ENCODE assay signal across 14 mouse cellular contexts in genomic region chr5:143704875-143705658, GRCm38 (mm10). TPM values are rescaled to one million over a fixed set of nuclear protein-coding genes. Genes with fewer than 3 reads are reported as not detected.
DNase-seq lines count a peak whose midpoint lies in the region; ATAC-seq and TF ChIP-seq lines count a peak whose summit lies in the region.
"Had no signal": no experiment of that assay in that cellular context is flagged by ENCODE, and none has a peak within 500 bp of the region (broad histone marks: within the 10 kb centered on the region; RNA-seq: fewer than 3 reads in every experiment).

No protein-coding gene starts in this region.

- H3K27me3 ChIP-seq in forebrain, embryonic 15.5 days: no peaks in the 10 kb centered on the region
- H3K27me3 ChIP-seq in forebrain, postnatal 0 days (ENCODE audit: insufficient read depth, low read length): no peaks in the 10 kb centered on the region
- no peaks in the 10 kb centered on the region for H3K27me3 ChIP-seq in hindbrain, postnatal 0 days (ENCODE audit: insufficient read depth, low read length)
- H3K27me3 ChIP-seq in hindbrain, embryonic 10.5 days (ENCODE audit: insufficient read depth, poor library complexity, severe bottlenecking): no peaks in the 10 kb centered on the region
- H3K27me3 ChIP-seq: neural tube, embryonic 15.5 days had no signal

- ATAC-seq in forebrain, embryonic 15.5 days (replicated peaks): 0 out of 2 replicates have a peak, but pooled peaks have one; percentile 23
- ATAC-seq in forebrain, postnatal 0 days: no peak
- ATAC-seq in hindbrain, postnatal 0 days: 0 out of 2 replicates have a peak, but pooled peaks have one; percentile 22
- ATAC-seq: midbrain, embryonic 16.5 days had no signal

- 57% methylated on average over 13 of the region's 13 CpGs for WGBS in forebrain, embryonic 15.5 days
- 49% methylated on average over 13 of the region's 13 CpGs for WGBS in forebrain, postnatal 0 days
- 48% methylated on average over 13 of the region's 13 CpGs for WGBS in hindbrain, postnatal 0 days
- WGBS in hindbrain, embryonic 10.5 days: 79% methylated on average over 13 of the region's 13 CpGs

- DNase-seq in forebrain, postnatal 0 days: no peak
- DNase-seq in hindbrain, postnatal 0 days (ENCODE audit: low spot score): peak; percentile 32
- no peak for DNase-seq in hindbrain, embryonic 10.5 days (ENCODE audit: low spot score)
- DNase-seq in Muller cell, postnatal 12 days (ENCODE audit: inconsistent ontology term): peak; percentile 4
- DNase-seq in cerebellum, postnatal 14 days: peak; percentile 72 to 74
- DNase-seq in frontal cortex, postnatal 10 days (ENCODE audit: low spot score in 2 of 2): no peak
- DNase-seq in embryo, embryonic 10 days (ENCODE audit: low spot score): no peak
- DNase-seq: lung, postnatal 10 days; right cerebral cortex, postnatal 14 days had no signal

- no peak overlapping the region for H3K4me2 ChIP-seq in forebrain, embryonic 15.5 days (replicated peaks)
- H3K4me2 ChIP-seq in forebrain, postnatal 0 days (ENCODE audit: low read depth): no peak overlapping the region
- no peak overlapping the region for H3K4me2 ChIP-seq in hindbrain, postnatal 0 days (ENCODE audit: low read depth, low read length)
- H3K4me2 ChIP-seq: neural tube, embryonic 15.5 days had no signal

- no peaks in the 10 kb centered on the region for H3K9me3 ChIP-seq in forebrain, embryonic 15.5 days
- no peaks in the 10 kb centered on the region for H3K9me3 ChIP-seq in forebrain, postnatal 0 days (ENCODE audit: low read length)
- H3K9me3 ChIP-seq in hindbrain, postnatal 0 days (ENCODE audit: low read length): no peaks in the 10 kb centered on the region
- H3K9me3 ChIP-seq in hindbrain, embryonic 10.5 days: no peaks in the 10 kb centered on the region
- H3K9me3 ChIP-seq: G1E; limb, embryonic 10.5 days; neural tube, embryonic 15.5 days had no signal

- H3K9ac ChIP-seq in forebrain, embryonic 15.5 days (replicated peaks): no peak overlapping the region; the same call in 1 of the 2 replicates
- H3K9ac ChIP-seq in forebrain, postnatal 0 days: no peak overlapping the region
- H3K9ac ChIP-seq in hindbrain, postnatal 0 days (replicated peaks; ENCODE audit: low read length): no peak overlapping the region
- H3K9ac ChIP-seq: neural tube, embryonic 15.5 days had no signal

- H3K4me1 ChIP-seq in forebrain, embryonic 15.5 days: peaks cover 3% of the 10 kb centered on the region
- H3K4me1 ChIP-seq in forebrain, postnatal 0 days (ENCODE audit: insufficient read depth): no peaks in the 10 kb centered on the region
- H3K4me1 ChIP-seq in hindbrain, postnatal 0 days (ENCODE audit: insufficient read depth, low read length): 0 out of 2 replicates have a peak, but pooled peaks cover 2% of the 10 kb centered on the region
- peaks cover 9% of the 10 kb centered on the region; the same call in 1 of the 2 replicates for H3K4me1 ChIP-seq in hindbrain, embryonic 10.5 days (replicated peaks)

- no peak for TF ChIP-seq CTCF in forebrain, postnatal 0 days (IDR thresholded peaks at IDR 0.05; ENCODE audit: low read depth)
- no peak for TF ChIP-seq CTCF in hindbrain, postnatal 0 days (IDR thresholded peaks at IDR 0.05; ENCODE audit: low read depth)

- peaks cover 32% of the 10 kb centered on the region; the same call in 1 of the 2 replicates for H3K36me3 ChIP-seq in forebrain, embryonic 15.5 days
- peaks cover 65% of the 10 kb centered on the region for H3K36me3 ChIP-seq in forebrain, postnatal 0 days (ENCODE audit: insufficient read depth)
- H3K36me3 ChIP-seq in hindbrain, postnatal 0 days (ENCODE audit: insufficient read depth, low read length): peaks cover 37% of the 10 kb centered on the region
- H3K36me3 ChIP-seq in hindbrain, embryonic 10.5 days: peaks cover 80% of the 10 kb centered on the region

- H3K4me3 ChIP-seq in forebrain, embryonic 15.5 days: no peak overlapping the region
- no peak overlapping the region for H3K4me3 ChIP-seq in forebrain, postnatal 0 days (ENCODE audit: low read depth, low read length)
- H3K4me3 ChIP-seq in hindbrain, postnatal 0 days (ENCODE audit: low read length): no peak overlapping the region
- H3K4me3 ChIP-seq in hindbrain, embryonic 10.5 days: no peak overlapping the region
- H3K4me3 ChIP-seq: limb, embryonic 10.5 days; neural tube, embryonic 15.5 days had no signal

- H3K27ac ChIP-seq in forebrain, embryonic 15.5 days (replicated peaks): 0 out of 2 replicates have a peak overlapping the region, but pooled peaks have one; percentile 27
- no peak overlapping the region for H3K27ac ChIP-seq in forebrain, postnatal 0 days (ENCODE audit: low read depth, low read length)
- H3K27ac ChIP-seq in hindbrain, postnatal 0 days: 0 out of 2 replicates have a peak overlapping the region, but pooled peaks have one; percentile 51
- no peak overlapping the region for H3K27ac ChIP-seq in hindbrain, embryonic 10.5 days
- H3K27ac ChIP-seq: limb, embryonic 10.5 days; neural tube, embryonic 15.5 days had no signal

RNA-seq across cellular contexts. Expression of gene Usp42, which starts 27.0 kb away (rescaled TPM):
- 30.4 and 30.7 TPM in 2 replicates for polyA plus RNA-seq in forebrain, embryonic 15.5 days (2015; fragmentation: Nextera tagmentation; extraction: Ambion mirVana)
- 21.3 and 25.1 TPM in 2 replicates for total RNA-seq in forebrain, postnatal 0 days (2014; rRNA removed)
- polyA plus RNA-seq in forebrain, postnatal 0 days (2015; fragmentation: Nextera tagmentation; extraction: Ambion mirVana): 10.7 and 16.8 TPM in 2 replicates
- 16.9 and 20.4 TPM in 2 replicates for total RNA-seq in hindbrain, postnatal 0 days (2014; rRNA removed)
- 16.6 and 17.0 TPM in 2 replicates for polyA plus RNA-seq in hindbrain, postnatal 0 days (2015; fragmentation: Nextera tagmentation; extraction: Ambion mirVana)
- 27.0 and 28.4 TPM in 2 replicates for polyA plus RNA-seq in hindbrain, embryonic 10.5 days (2016; fragmentation: Nextera tagmentation; extraction: Ambion mirVana)

Comparison
In these comparisons a context has a peak if more than half of its experiments do, and no peak if none do; other contexts are left out.
1. H3K27ac ChIP-seq: peak in forebrain, embryonic 15.5 days (single experiment) and hindbrain, postnatal 0 days (single experiment); none in forebrain, postnatal 0 days (single experiment) and hindbrain, embryonic 10.5 days (single experiment).
2. DNase-seq: peak in hindbrain, postnatal 0 days (single experiment), Muller cell, postnatal 12 days (single experiment) and cerebellum, postnatal 14 days (2 of 2); none in forebrain, postnatal 0 days (single experiment), hindbrain, embryonic 10.5 days (single experiment), frontal cortex, postnatal 10 days (0 of 2) and embryo, embryonic 10 days (single experiment).